Mouse (Mus musculus) erythroblast, embryonic 14.5 days (primary cell): ENCODE results near the gene Ap4b1. TPM values are rescaled to one million over a fixed set of nuclear protein-coding genes. Genes with fewer than 3 reads are reported as not detected.
A peak's percentile ranks its signal among the peaks of the same experiment; 100 is the strongest.

Experiments
- H3K27me3 ChIP-seq: 2 replicates; pipeline ENCODE4 v1.6.1; 2012; ENCODE audit warnings: inconsistent platforms; ENCODE audit not compliant: control insufficient read depth
- H3K36me3 ChIP-seq: 2 replicates; pipeline ENCODE4 v1.6.1; 2012; ENCODE audit warnings: mild to moderate bottlenecking, inconsistent platforms; ENCODE audit not compliant: control insufficient read depth
- H3K4me1 ChIP-seq: 2 replicates; pipeline ENCODE4 v1.6.1; 2012; ENCODE audit warnings: inconsistent platforms; ENCODE audit not compliant: control insufficient read depth
- H3K4me3 ChIP-seq: replicated peaks from 2 replicates; pipeline ENCODE3; 2012; ENCODE audit warnings: moderate library complexity, mild to moderate bottlenecking, inconsistent platforms
- H3K9me3 ChIP-seq: 2 replicates; pipeline ENCODE4 v1.6.1; 2012; ENCODE audit warnings: low read length, inconsistent platforms, mixed read lengths; ENCODE audit not compliant: control insufficient read depth
- GATA1 ChIP-seq: IDR thresholded peaks from 2 replicates; pipeline ENCODE4 v1.6.1; 2012; ENCODE audit warnings: low read length, inconsistent platforms, mixed read lengths
- TAL1 ChIP-seq: IDR thresholded peaks from 3 replicates; pipeline ENCODE4 v1.6.1; 2012; ENCODE audit warnings: low read length, inconsistent platforms, mixed read lengths
- polyA plus RNA-seq: library from polyadenylated mRNA; stranded (reverse); fragments of >175 nt; gene quantifications from 2 replicates; pipeline ENCODE4 v1.2.3, GENCODE M21; 2012

The Ap4b1 gene
- polyA plus RNA-seq, result 0.12 and 0.16 TPM in 2 replicates

DNA sequence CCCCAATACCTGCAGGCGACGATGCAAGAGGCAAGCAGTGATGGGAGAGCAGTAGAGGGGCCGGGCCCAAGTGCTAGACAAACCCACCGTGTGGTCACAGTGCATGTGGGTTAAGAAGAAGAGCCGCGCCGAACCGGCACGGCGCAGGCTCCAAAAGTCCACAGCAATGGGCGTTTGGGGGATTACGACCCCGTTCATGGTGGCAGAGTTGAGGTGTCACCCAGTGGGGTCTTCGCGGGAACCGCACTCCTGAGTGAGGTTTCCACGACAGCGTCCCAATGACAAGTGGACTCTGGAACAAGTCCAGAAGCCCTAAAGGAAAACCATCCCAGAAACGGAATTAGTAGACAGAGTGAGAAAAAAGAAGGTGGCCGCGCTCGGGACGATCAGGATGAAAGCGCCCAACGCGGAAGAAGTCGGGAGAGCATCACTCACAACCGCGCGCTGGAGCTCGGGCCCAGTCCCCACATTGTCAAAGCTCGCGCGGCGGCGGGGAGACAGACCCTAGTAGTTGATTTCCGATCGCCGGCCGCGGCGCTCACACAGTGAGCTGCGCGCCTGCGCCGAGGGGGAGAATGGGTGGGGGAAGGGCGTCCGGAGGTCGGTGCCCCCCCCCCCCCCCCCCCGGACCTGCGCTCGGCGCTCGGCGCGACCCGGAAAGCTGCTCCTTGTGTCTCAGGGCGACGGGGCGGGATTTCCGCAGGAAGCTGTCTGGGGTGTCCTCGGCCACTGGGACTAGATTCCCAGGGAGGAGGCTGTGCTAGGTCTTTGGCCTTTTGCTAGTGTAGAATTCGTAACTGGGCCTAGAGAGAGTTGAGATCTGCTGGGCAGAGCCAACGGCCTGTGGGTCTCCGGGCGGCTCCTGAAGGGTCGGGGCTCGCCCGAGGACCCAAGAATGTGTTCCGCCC, at the start of gene Ap4b1, which contains the start of the genes Dclre1b and Gm43064:
Gene Ap4b1 (plus strand): TSS at position 630 of the 908 bp plus-strand sequence.
Gene Dclre1b (minus strand): TSS at position 554 of the 908 bp plus-strand sequence.
Gene Gm43064 (plus strand): TSS at position 683 of the 908 bp plus-strand sequence.
- Histone ChIP-seq H3K9me3 (no peaks in the 10 kb centered on the region), H3K4me3 (peak within 1 kb of the TSS; percentile 79), H3K27me3 (no peaks in the 10 kb centered on the region), H3K36me3 (peaks cover 72% of the 10 kb centered on the region), H3K4me1 (peaks cover 77% of the 10 kb centered on the region)
- TF ChIP-seq GATA1, result no peak
- TF ChIP-seq TAL1, result no peak

DNA sequence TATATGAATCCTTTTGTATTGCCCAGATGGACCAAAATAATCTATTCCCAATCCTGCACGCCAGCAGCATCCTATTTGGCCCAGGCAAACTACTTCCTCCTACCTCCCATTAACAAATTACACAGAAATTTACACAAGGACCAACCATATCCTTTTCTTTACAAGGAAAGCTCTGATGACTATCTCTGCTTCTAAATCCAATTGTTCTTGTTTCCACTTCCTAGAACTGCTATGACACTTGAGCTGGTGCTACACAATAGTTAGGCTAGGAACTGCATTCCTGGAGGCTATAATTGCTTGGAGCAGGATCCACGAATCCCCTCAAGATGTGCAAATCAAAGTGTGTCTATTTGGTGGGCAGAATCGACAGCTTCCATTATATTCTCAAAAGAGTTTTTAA, 42.5 kb upstream of the Ap4b1 start:
- Histone ChIP-seq H3K9me3 (no peaks in the 10 kb centered on the region), H3K36me3 (peaks cover 99% of the 10 kb centered on the region), H3K4me1 (peaks cover 16% of the 10 kb centered on the region), H3K4me3 (no peak overlapping the region), H3K27me3 (no peaks in the 10 kb centered on the region)
- no peak for TF ChIP-seq GATA1
- no peak for TF ChIP-seq TAL1

DNA sequence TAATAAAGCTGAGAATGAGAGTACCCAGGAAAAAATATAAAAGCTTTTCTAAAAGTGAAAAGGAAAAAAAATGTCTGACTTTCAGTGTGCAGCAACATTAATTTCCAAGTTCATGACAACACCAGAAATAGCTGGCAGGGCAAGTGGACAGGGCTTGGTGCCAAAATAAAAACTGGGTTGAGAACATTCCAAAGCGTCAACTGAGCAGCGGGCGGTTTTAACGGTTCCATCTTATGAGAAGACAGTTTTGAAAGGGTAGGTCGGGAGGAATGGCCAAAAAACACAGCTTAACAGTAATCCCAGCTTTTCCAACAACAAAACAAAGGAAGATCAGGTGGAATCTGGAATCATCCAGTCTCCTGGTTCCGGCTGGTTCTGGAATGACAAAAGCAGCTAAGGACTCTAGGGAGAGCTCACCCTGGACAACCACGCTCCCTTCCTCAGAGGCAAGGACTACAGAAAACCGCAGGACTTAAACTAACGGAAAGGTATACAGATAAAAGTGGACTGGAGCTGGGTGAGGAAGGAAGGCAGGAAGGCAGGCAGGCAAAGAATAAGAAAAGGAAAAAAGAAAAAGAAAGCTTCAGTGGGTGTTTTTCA, 37.7 kb upstream of the Ap4b1 start:
- Histone ChIP-seq H3K36me3 (peaks cover 100% of the 10 kb centered on the region), H3K27me3 (no peaks in the 10 kb centered on the region), H3K9me3 (no peaks in the 10 kb centered on the region), H3K4me1 (peaks cover 31% of the 10 kb centered on the region), H3K4me3 (no peak overlapping the region)
- no peak for TF ChIP-seq GATA1
- TF ChIP-seq TAL1, result no peak

DNA sequence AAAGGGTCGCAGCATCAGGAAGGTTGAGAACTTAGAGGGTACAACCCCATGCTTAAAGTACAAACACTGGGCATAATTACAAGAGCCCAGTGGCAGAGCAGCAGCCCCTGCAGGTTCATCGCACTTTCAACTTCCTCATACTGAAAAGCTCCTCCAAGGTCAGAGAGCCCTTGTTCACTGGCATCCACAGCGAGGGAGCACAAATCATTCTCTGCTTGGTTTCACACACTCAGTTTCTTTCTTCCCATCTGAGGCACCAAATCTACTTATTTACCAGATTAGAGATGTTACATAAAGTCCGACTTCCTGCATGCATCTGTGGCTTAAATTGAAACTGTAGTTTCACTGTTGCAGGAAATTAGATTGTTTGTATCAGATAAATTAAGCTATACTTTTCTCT, 36.5 kb upstream of the Ap4b1 start:
- no peak for TF ChIP-seq GATA1
- TF ChIP-seq TAL1, result no peak
- Histone ChIP-seq H3K36me3 (peaks cover 100% of the 10 kb centered on the region), H3K4me3 (no peak overlapping the region), H3K9me3 (no peaks in the 10 kb centered on the region), H3K4me1 (peaks cover 39% of the 10 kb centered on the region), H3K27me3 (no peaks in the 10 kb centered on the region)

DNA sequence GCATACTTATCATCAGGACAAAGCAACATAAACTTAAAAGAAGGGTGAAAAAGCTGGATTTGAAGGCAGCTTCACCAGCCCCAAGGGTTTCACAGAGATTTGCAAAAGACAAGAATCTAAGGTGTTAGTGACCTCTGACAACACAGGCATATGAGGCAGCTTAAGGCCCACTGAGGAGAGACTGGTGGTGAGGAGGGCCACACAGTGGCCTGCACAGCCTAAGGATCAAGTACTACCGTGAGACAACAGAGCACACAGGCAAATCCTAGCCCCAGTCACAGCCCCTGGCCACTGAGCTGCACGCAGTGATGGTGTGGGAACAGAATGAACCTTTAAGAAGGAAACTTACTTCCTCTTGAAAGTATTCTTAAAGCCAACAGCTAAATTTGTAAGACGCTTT, 35.8 kb upstream of the Ap4b1 start:
- peaks cover 44% of the 10 kb centered on the region for H3K4me1 ChIP-seq
- TF ChIP-seq GATA1 (no peak), TAL1 (no peak)
- no peak overlapping the region for H3K4me3 ChIP-seq
- H3K27me3 ChIP-seq, result no peaks in the 10 kb centered on the region
- no peaks in the 10 kb centered on the region for H3K9me3 ChIP-seq
- peaks cover 100% of the 10 kb centered on the region for H3K36me3 ChIP-seq

DNA sequence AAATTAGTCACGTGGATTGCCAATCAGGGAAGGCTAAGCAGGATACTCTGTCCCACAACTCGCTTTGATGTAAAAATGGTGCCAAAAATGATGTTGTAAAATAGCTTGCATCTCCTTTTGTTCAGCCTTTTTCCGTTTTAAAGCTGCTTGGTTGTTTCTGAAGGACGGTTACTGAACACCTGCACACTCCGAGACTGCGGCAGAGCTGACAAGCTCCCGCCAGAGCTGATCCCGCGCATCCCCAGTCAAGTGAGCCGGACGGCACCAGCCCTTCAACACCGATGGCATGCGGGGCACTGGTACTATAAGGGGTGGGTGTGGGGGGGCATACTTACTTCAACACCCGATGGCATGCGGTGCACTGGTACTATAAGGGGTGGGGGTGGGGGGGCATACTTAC, 35.3 kb upstream of the Ap4b1 start:
- TF ChIP-seq GATA1 (no peak), TAL1 (no peak)
- no peaks in the 10 kb centered on the region for H3K9me3 ChIP-seq
- no peaks in the 10 kb centered on the region for H3K27me3 ChIP-seq
- peaks cover 47% of the 10 kb centered on the region for H3K4me1 ChIP-seq
- H3K36me3 ChIP-seq, result peaks cover 100% of the 10 kb centered on the region
- H3K4me3 ChIP-seq, result no peak overlapping the region

DNA sequence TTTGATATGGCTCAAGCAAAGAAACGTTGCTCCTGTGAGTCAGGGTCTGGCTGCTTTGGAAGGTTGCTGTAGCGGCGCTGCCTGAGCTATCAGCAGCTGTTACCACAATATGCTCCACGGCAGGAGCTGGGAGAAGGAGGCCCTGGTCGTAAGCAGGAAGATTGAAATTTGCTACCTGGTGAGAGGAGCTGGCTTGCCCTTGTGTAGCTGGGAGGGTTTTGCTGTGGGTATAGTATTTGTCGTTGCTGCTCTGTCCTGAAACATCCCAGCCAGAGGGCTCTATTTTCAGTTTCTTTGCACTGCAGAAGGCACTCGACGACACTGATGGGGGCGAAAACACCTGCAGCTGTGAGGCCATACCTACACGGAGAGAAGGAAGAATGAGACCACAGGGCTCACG, 31.4 kb upstream of the Ap4b1 start:
- Histone ChIP-seq H3K9me3 (no peaks in the 10 kb centered on the region), H3K36me3 (peaks cover 97% of the 10 kb centered on the region), H3K27me3 (no peaks in the 10 kb centered on the region), H3K4me1 (peaks cover 63% of the 10 kb centered on the region), H3K4me3 (no peak overlapping the region)
- TF ChIP-seq TAL1 (no peak), GATA1 (no peak)

DNA sequence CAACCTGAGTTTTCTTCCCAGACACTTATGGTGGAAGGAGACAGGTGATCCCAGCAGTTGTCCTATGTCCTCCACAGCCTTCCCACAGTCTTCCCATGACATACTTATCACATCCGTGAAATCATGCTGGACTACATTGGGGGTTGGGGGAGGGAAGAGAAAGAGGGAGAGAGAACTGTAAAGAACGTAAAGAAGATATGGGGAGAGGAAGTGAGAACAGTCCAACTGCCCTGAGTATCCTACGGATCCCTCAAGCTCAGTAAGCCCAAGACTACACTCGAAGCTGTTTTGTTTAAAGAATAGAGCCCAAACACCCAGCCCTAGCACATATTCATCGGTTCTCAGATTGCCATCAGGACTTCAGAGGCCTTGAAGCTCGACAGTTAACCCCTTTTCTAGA, 30.7 kb upstream of the Ap4b1 start:
- no peak overlapping the region for H3K4me3 ChIP-seq
- no peaks in the 10 kb centered on the region for H3K9me3 ChIP-seq
- TF ChIP-seq GATA1 (no peak), TAL1 (no peak)
- H3K36me3 ChIP-seq, result peaks cover 97% of the 10 kb centered on the region
- peaks cover 64% of the 10 kb centered on the region for H3K4me1 ChIP-seq
- no peaks in the 10 kb centered on the region for H3K27me3 ChIP-seq

DNA sequence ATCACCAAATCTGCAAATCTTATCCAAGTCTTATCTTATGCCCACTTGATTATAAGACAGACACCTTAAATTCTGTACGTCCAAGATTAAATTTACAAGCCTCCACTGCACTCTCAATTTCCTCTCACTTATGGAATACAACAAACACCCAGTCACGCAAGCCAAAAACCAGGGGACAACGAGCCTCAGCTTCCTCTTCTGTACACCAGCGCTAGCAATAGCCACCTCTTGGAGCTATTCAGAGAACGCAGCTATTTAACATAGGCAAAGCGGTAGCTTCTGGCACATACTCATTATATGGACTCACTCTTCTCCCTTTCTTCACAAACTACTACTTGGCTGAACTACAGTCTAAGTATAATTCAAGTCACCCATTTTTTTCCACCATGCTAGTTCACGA, 30.1 kb upstream of the Ap4b1 start:
- Histone ChIP-seq H3K4me1 (peaks cover 66% of the 10 kb centered on the region), H3K36me3 (peaks cover 97% of the 10 kb centered on the region), H3K9me3 (no peaks in the 10 kb centered on the region), H3K27me3 (no peaks in the 10 kb centered on the region), H3K4me3 (no peak overlapping the region)
- TF ChIP-seq GATA1 (no peak), TAL1 (no peak)
